Mouse (Mus musculus): ENCODE measurements around the gene Igsf3. TPM values are rescaled to one million over a fixed set of nuclear protein-coding genes. Genes with fewer than 3 reads are reported as not detected.

Gene Igsf3
- total and polyA plus RNA-seq, 3 experiments: 0.54 to 1.0 (median 0.59) TPM

DNA sequence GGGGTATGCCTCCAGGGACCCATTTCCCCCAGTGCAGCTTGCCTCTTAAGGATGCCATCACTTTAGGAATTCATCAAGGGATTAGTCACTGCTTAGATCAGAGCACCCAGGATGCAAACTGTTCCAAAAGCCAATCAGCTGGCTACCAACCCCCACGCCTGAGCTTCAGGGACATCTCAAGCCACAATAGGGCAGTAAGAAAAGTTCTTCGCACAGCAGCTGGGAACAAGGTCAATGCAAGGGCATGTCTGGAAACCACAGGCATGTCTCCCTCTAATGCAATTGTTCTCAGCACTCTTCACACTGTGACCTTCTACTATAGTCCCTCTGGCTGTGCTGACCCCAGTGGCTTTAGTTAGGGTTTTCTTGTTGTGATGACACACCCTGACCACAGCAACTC is 49.6 kb upstream of the Igsf3 start:
- Histone ChIP-seq H3K4me1 (ENCODE audit: control insufficient read depth in 1 of 2, insufficient read depth in 2 of 2) (0 out of 4 replicates have a peak, but pooled peaks cover 0 to 2% of the 10 kb centered on the region in 2 experiments), H3K9me3 (replicated peaks; ENCODE audit: low read length) (no peaks in the 10 kb centered on the region), H3K27me3 (replicated peaks) (no peaks in the 10 kb centered on the region), H3K27ac (ENCODE audit: insufficient read depth, low read depth) (no peak overlapping the region), H3K4me3 (replicated peaks in 1 of 3; ENCODE audit: low read depth in 2 of 3, low read length in 2 of 3, poor library complexity in 1 of 3) (no peak overlapping the region), H3K36me3 (replicated peaks in 1 of 2; ENCODE audit: control insufficient read depth in 1 of 2, insufficient read depth in 1 of 2, low read length in 1 of 2) (no peaks in the 10 kb centered on the region), H3K9ac (ENCODE audit: insufficient read depth, low read depth) (no peak overlapping the region), H3K79me2 (replicated peaks; ENCODE audit: control insufficient read depth, extremely low read depth, insufficient read depth, poor library complexity, severe bottlenecking) (no peaks in the 10 kb centered on the region), H3K4me2 (ENCODE audit: insufficient read depth, low read depth, poor library complexity, severe bottlenecking) (no peak overlapping the region)
- in situ Hi-C loops (cut with MboI; ENCODE audit: low pct_ligation_motif_present, low pct_unique_long_range_greater_than_20kb, low sequenced_read_pairs) (no loop called here), dilution Hi-C loops (cut with MboI; ENCODE audit: extremely low pct_ligation_motif_present, extremely low pct_unique_long_range_greater_than_20kb, low sequenced_read_pairs) (no loop called here)
- no peak for TF ChIP-seq SIN3A (IDR thresholded peaks at IDR 0.05; ENCODE audit: low read length)
- no peak for TF ChIP-seq JUND (conservative IDR thresholded peaks at IDR 0.05; ENCODE audit: low read depth, low read length)
- TF ChIP-seq TBP (conservative IDR thresholded peaks at IDR 0.05; ENCODE audit: low read depth, low read length): no peak
- TF ChIP-seq POLR2AphosphoS2 (IDR thresholded peaks at IDR 0.05; ENCODE audit: low read depth, low read length): no peak
- TF ChIP-seq HCFC1 (IDR thresholded peaks at IDR 0.05; ENCODE audit: low read depth, low read length): no peak
- TF ChIP-seq ZKSCAN1 (IDR thresholded peaks at IDR 0.05; ENCODE audit: borderline replicate concordance, low read depth, low read length): no peak
- TF ChIP-seq ETS1 (conservative IDR thresholded peaks at IDR 0.05; ENCODE audit: low read depth, low read length): no peak
- TF ChIP-seq MAFK (IDR thresholded peaks at IDR 0.05; ENCODE audit: insufficient replicate concordance, low read length): no peak
- no peak for TF ChIP-seq EP300 (IDR thresholded peaks at IDR 0.05; ENCODE audit: low read length)
- TF ChIP-seq TCF12 (IDR thresholded peaks at IDR 0.05; ENCODE audit: low read depth, low read length): no peak
- TF ChIP-seq ZMIZ1 (IDR thresholded peaks at IDR 0.05; ENCODE audit: low read depth, low read length): no peak
- TF ChIP-seq KAT2A (IDR thresholded peaks at IDR 0.05; ENCODE audit: insufficient replicate concordance, low read length): no peak
- no peak for TF ChIP-seq MXI1 (IDR thresholded peaks at IDR 0.05; ENCODE audit: low read depth, low read length)
- TF ChIP-seq POLR2A (IDR thresholded peaks at IDR 0.05; ENCODE audit: low read depth, low read length): no peak
- no peak for TF ChIP-seq MEF2A (IDR thresholded peaks at IDR 0.05; ENCODE audit: borderline replicate concordance, low read depth, low read length)
- no peak for TF ChIP-seq JUN (IDR thresholded peaks at IDR 0.05; ENCODE audit: insufficient read depth, low read depth, low read length)
- no peak for TF ChIP-seq MAZ (IDR thresholded peaks at IDR 0.05; ENCODE audit: low read depth, low read length)
- no peak for TF ChIP-seq E2F4 (IDR thresholded peaks at IDR 0.05; ENCODE audit: insufficient replicate concordance, low read depth, low read length)
- no peak for TF ChIP-seq CTCF (conservative IDR thresholded peaks at IDR 0.05 in 1 of 2, IDR thresholded peaks at IDR 0.05 in 1 of 2; ENCODE audit: low read depth in 2 of 2, low read length in 2 of 2)
- TF ChIP-seq CHD1 (IDR thresholded peaks at IDR 0.05; ENCODE audit: low read depth, low read length): no peak
- DNase-seq (ENCODE audit: extremely low read depth): no peak

GRCm38 (mm10) chr3:101328617-101329016 is 48.3 kb upstream of the Igsf3 start:
- TF ChIP-seq MXI1 (IDR thresholded peaks at IDR 0.05; ENCODE audit: low read depth, low read length) (no peak), MEF2A (IDR thresholded peaks at IDR 0.05; ENCODE audit: borderline replicate concordance, low read depth, low read length) (no peak), JUN (IDR thresholded peaks at IDR 0.05; ENCODE audit: insufficient read depth, low read depth, low read length) (no peak), MYC (IDR thresholded peaks at IDR 0.05; ENCODE audit: low read depth, low read length) (no peak), ZKSCAN1 (IDR thresholded peaks at IDR 0.05; ENCODE audit: borderline replicate concordance, low read depth, low read length) (no peak), POLR2AphosphoS2 (IDR thresholded peaks at IDR 0.05; ENCODE audit: low read depth, low read length) (no peak), ZNF384 (IDR thresholded peaks at IDR 0.05; ENCODE audit: low read depth, low read length) (no peak), SIN3A (IDR thresholded peaks at IDR 0.05; ENCODE audit: low read length) (no peak), BHLHE40 (IDR thresholded peaks at IDR 0.05; ENCODE audit: low read depth, low read length) (no peak), ZMIZ1 (IDR thresholded peaks at IDR 0.05; ENCODE audit: low read depth, low read length) (no peak), SMC3 (IDR thresholded peaks at IDR 0.05; ENCODE audit: low read depth, low read length) (no peak), POLR2A (IDR thresholded peaks at IDR 0.05; ENCODE audit: low read depth, low read length) (no peak), RCOR1 (conservative IDR thresholded peaks at IDR 0.05; ENCODE audit: low read depth, low read length) (no peak)
- Histone ChIP-seq H3K27ac (ENCODE audit: insufficient read depth, low read depth) (no peak overlapping the region), H3K4me3 (replicated peaks in 1 of 3; ENCODE audit: low read depth in 2 of 3, low read length in 2 of 3, poor library complexity in 1 of 3) (no peak overlapping the region), H3K9me3 (replicated peaks; ENCODE audit: low read length) (no peaks in the 10 kb centered on the region), H3K4me2 (ENCODE audit: insufficient read depth, low read depth, poor library complexity, severe bottlenecking) (no peak overlapping the region), H3K4me1 (ENCODE audit: control insufficient read depth in 1 of 2, insufficient read depth in 2 of 2) (peaks cover 4 to 5% of the 10 kb centered on the region in 2 experiments; a peak in 2 of 4 replicates), H3K79me2 (replicated peaks; ENCODE audit: control insufficient read depth, extremely low read depth, insufficient read depth, poor library complexity, severe bottlenecking) (no peaks in the 10 kb centered on the region), H3K27me3 (replicated peaks) (no peaks in the 10 kb centered on the region), H3K36me3 (replicated peaks in 1 of 2; ENCODE audit: control insufficient read depth in 1 of 2, insufficient read depth in 1 of 2, low read length in 1 of 2) (no peaks in the 10 kb centered on the region), H3K9ac (ENCODE audit: insufficient read depth, low read depth) (no peak overlapping the region)
- in situ Hi-C loops (cut with MboI; ENCODE audit: low pct_ligation_motif_present, low pct_unique_long_range_greater_than_20kb, low sequenced_read_pairs) (no loop called here), dilution Hi-C loops (cut with MboI; ENCODE audit: extremely low pct_ligation_motif_present, extremely low pct_unique_long_range_greater_than_20kb, low sequenced_read_pairs) (no loop called here)
- DNase-seq (ENCODE audit: extremely low read depth): no peak
